Mouse (Mus musculus): ENCODE data around the gene Foxp1. TPM values are rescaled to one million over a fixed set of nuclear protein-coding genes. Genes with fewer than 3 reads are reported as not detected.

The Foxp1 gene
- polyA plus RNA-seq, 1 experiment from 2014 or later, result 74.0 TPM

GRCm38 (mm10) chr6:99063982-99064484, 458.5 kb downstream of the Foxp1 start:
- H3K27ac ChIP-seq (replicated peaks), result no peak overlapping the region
- no peak overlapping the region for H3K4me3 ChIP-seq
- H3K9ac ChIP-seq, result no peak overlapping the region
- 89% methylated on average over 10 of the region's 10 CpGs for WGBS
- peaks cover 23% of the 10 kb centered on the region for H3K4me1 ChIP-seq (replicated peaks)
- H3K4me2 ChIP-seq, result no peak overlapping the region
- no peaks in the 10 kb centered on the region for H3K36me3 ChIP-seq
- ATAC-seq (ENCODE audit: low read depth), result no peak
- no peaks in the 10 kb centered on the region for H3K27me3 ChIP-seq
- H3K9me3 ChIP-seq, result no peaks in the 10 kb centered on the region

GRCm38 (mm10) chr6:99062931-99063330, 459.6 kb downstream of the Foxp1 start:
- Histone ChIP-seq H3K4me1 (replicated peaks) (peaks cover 23% of the 10 kb centered on the region), H3K36me3 (no peaks in the 10 kb centered on the region), H3K9me3 (no peaks in the 10 kb centered on the region), H3K4me3 (no peak overlapping the region), H3K27me3 (no peaks in the 10 kb centered on the region), H3K27ac (replicated peaks) (no peak overlapping the region), H3K4me2 (no peak overlapping the region), H3K9ac (no peak overlapping the region)
- 88% methylated on average over 8 of the region's 8 CpGs for WGBS
- no peak for ATAC-seq (ENCODE audit: low read depth)

GRCm38 (mm10) chr6:99058688-99059087, 463.8 kb downstream of the Foxp1 start:
- ATAC-seq (ENCODE audit: low read depth), result no peak
- no peak overlapping the region for H3K4me3 ChIP-seq
- H3K4me1 ChIP-seq (replicated peaks), result no peaks in the 10 kb centered on the region
- no peak overlapping the region for H3K9ac ChIP-seq
- H3K27me3 ChIP-seq, result no peaks in the 10 kb centered on the region
- H3K4me2 ChIP-seq, result no peak overlapping the region
- 72% methylated on average over 3 of the region's 3 CpGs for WGBS
- H3K27ac ChIP-seq (replicated peaks), result no peak overlapping the region
- no peaks in the 10 kb centered on the region for H3K9me3 ChIP-seq
- H3K36me3 ChIP-seq, result no peaks in the 10 kb centered on the region

- Histone ChIP-seq H3K36me3 (no peaks in the 10 kb centered on the region), H3K9ac (no peak overlapping the region), H3K4me2 (no peak overlapping the region), H3K27ac (replicated peaks) (no peak overlapping the region), H3K9me3 (no peaks in the 10 kb centered on the region), H3K27me3 (no peaks in the 10 kb centered on the region), H3K4me1 (replicated peaks) (no peaks in the 10 kb centered on the region), H3K4me3 (no peak overlapping the region)
- ATAC-seq (ENCODE audit: low read depth), result no peak
- 96% methylated on average over 4 of the region's 4 CpGs for WGBS
Observed at GRCm38 (mm10) chr6:99057113-99057553, 465.4 kb downstream of the Foxp1 start.

- no peaks in the 10 kb centered on the region for H3K27me3 ChIP-seq
- no peaks in the 10 kb centered on the region for H3K36me3 ChIP-seq
- H3K4me3 ChIP-seq, result no peak overlapping the region
- no peak overlapping the region for H3K9ac ChIP-seq
- no peak overlapping the region for H3K27ac ChIP-seq (replicated peaks)
- no peaks in the 10 kb centered on the region for H3K9me3 ChIP-seq
- WGBS, result 76% methylated on average over 2 of the region's 2 CpGs
- no peak overlapping the region for H3K4me2 ChIP-seq
- no peak for ATAC-seq (ENCODE audit: low read depth)
- no peaks in the 10 kb centered on the region for H3K4me1 ChIP-seq (replicated peaks)
Observed at GRCm38 (mm10) chr6:99056379-99056778, 466.1 kb downstream of the Foxp1 start.

GRCm38 (mm10) chr6:99053998-99054397, 468.5 kb downstream of the Foxp1 start:
- WGBS, result 96% methylated on average over 2 of the region's 2 CpGs
- no peak overlapping the region for H3K4me2 ChIP-seq
- no peak overlapping the region for H3K9ac ChIP-seq
- H3K27ac ChIP-seq (replicated peaks), result no peak overlapping the region
- no peaks in the 10 kb centered on the region for H3K4me1 ChIP-seq (replicated peaks)
- no peak overlapping the region for H3K4me3 ChIP-seq
- H3K27me3 ChIP-seq, result no peaks in the 10 kb centered on the region
- H3K36me3 ChIP-seq, result no peaks in the 10 kb centered on the region
- ATAC-seq (ENCODE audit: low read depth), result no peak
- no peaks in the 10 kb centered on the region for H3K9me3 ChIP-seq

GRCm38 (mm10) chr6:99053111-99053510, 469.4 kb downstream of the Foxp1 start:
- no peak for ATAC-seq (ENCODE audit: low read depth)
- no peak overlapping the region for H3K4me3 ChIP-seq
- no peaks in the 10 kb centered on the region for H3K27me3 ChIP-seq
- no peak overlapping the region for H3K27ac ChIP-seq (replicated peaks)
- 84% methylated on average over 7 of the region's 7 CpGs for WGBS
- H3K9ac ChIP-seq, result no peak overlapping the region
- no peak overlapping the region for H3K4me2 ChIP-seq
- H3K4me1 ChIP-seq (replicated peaks), result no peaks in the 10 kb centered on the region
- no peaks in the 10 kb centered on the region for H3K9me3 ChIP-seq
- no peaks in the 10 kb centered on the region for H3K36me3 ChIP-seq

- no peaks in the 10 kb centered on the region for H3K36me3 ChIP-seq
- no peak overlapping the region for H3K27ac ChIP-seq (replicated peaks)
- H3K9me3 ChIP-seq, result no peaks in the 10 kb centered on the region
- no peak overlapping the region for H3K9ac ChIP-seq
- H3K27me3 ChIP-seq, result no peaks in the 10 kb centered on the region
- H3K4me1 ChIP-seq (replicated peaks), result no peaks in the 10 kb centered on the region
- H3K4me2 ChIP-seq, result no peak overlapping the region
- ATAC-seq (ENCODE audit: low read depth), result no peak
- H3K4me3 ChIP-seq, result no peak overlapping the region
Observed at GRCm38 (mm10) chr6:99051724-99052123, 470.8 kb downstream of the Foxp1 start.

GRCm38 (mm10) chr6:99050288-99051006, 472.1 kb downstream of the Foxp1 start:
- H3K4me3 ChIP-seq, result no peak overlapping the region
- no peaks in the 10 kb centered on the region for H3K36me3 ChIP-seq
- 84% methylated on average over 3 of the region's 3 CpGs for WGBS
- H3K9me3 ChIP-seq, result no peaks in the 10 kb centered on the region
- H3K4me1 ChIP-seq (replicated peaks), result no peaks in the 10 kb centered on the region
- H3K9ac ChIP-seq, result no peak overlapping the region
- no peak overlapping the region for H3K27ac ChIP-seq (replicated peaks)
- no peak overlapping the region for H3K4me2 ChIP-seq
- no peaks in the 10 kb centered on the region for H3K27me3 ChIP-seq
- ATAC-seq (ENCODE audit: low read depth), result no peak

GRCm38 (mm10) chr6:99047322-99047721, 475.2 kb downstream of the Foxp1 start:
- Histone ChIP-seq H3K27ac (replicated peaks) (no peak overlapping the region), H3K27me3 (no peaks in the 10 kb centered on the region), H3K4me3 (no peak overlapping the region), H3K4me1 (replicated peaks) (peaks cover 7% of the 10 kb centered on the region; the same call in 1 of the 2 replicates), H3K36me3 (no peaks in the 10 kb centered on the region), H3K9me3 (no peaks in the 10 kb centered on the region), H3K9ac (no peak overlapping the region), H3K4me2 (no peak overlapping the region)
- ATAC-seq (ENCODE audit: low read depth), result no peak
- 83% methylated on average over 5 of the region's 5 CpGs for WGBS

GRCm38 (mm10) chr6:99045845-99046788, 476.4 kb downstream of the Foxp1 start:
- no peak for ATAC-seq (ENCODE audit: low read depth)
- H3K27me3 ChIP-seq, result no peaks in the 10 kb centered on the region
- H3K4me1 ChIP-seq (replicated peaks), result peaks cover 7% of the 10 kb centered on the region; the same call in 1 of the 2 replicates
- no peak overlapping the region for H3K27ac ChIP-seq (replicated peaks)
- WGBS, result 87% methylated on average over 5 of the region's 5 CpGs
- H3K4me2 ChIP-seq, result no peak overlapping the region
- no peak overlapping the region for H3K4me3 ChIP-seq
- H3K36me3 ChIP-seq, result no peaks in the 10 kb centered on the region
- no peaks in the 10 kb centered on the region for H3K9me3 ChIP-seq
- no peak overlapping the region for H3K9ac ChIP-seq

- Histone ChIP-seq H3K27ac (replicated peaks) (no peak overlapping the region), H3K4me1 (replicated peaks) (peaks cover 7% of the 10 kb centered on the region; the same call in 1 of the 2 replicates), H3K27me3 (no peaks in the 10 kb centered on the region), H3K4me3 (no peak overlapping the region), H3K36me3 (no peaks in the 10 kb centered on the region), H3K4me2 (no peak overlapping the region), H3K9ac (no peak overlapping the region), H3K9me3 (no peaks in the 10 kb centered on the region)
- 82% methylated on average over 12 of the region's 12 CpGs for WGBS
- no peak for ATAC-seq (ENCODE audit: low read depth)
Observed at GRCm38 (mm10) chr6:99043932-99044664, 478.4 kb downstream of the Foxp1 start.

All from neural tube, embryonic 13.5 days (tissue).